Mouse (Mus musculus) spleen, adult 2 months (tissue): ENCODE measurements at regions not wholly inside any gene's neighbourhood (a gene's known extent, or its start where the extent isn't known, plus 50 kb on each side); places are given as distances from the start of the nearest gene placed in this dataset.

Experiments used
- CTCF ChIP-seq: fragments of 200-500 bp; IDR thresholded peaks from 2 replicates; pipeline ENCODE4 v1.5.1; 2011; ENCODE audit warnings: mild to moderate bottlenecking, inconsistent platforms; ENCODE audit not compliant: insufficient read depth, insufficient read length, insufficient replicate concordance; ENCODE audit errors: extremely low read depth
- POLR2A ChIP-seq: fragments of 200-500 bp; IDR thresholded peaks from 2 replicates; pipeline ENCODE4 v1.6.1; 2011; ENCODE audit warnings: low read depth, low read length, inconsistent platforms

DNA sequence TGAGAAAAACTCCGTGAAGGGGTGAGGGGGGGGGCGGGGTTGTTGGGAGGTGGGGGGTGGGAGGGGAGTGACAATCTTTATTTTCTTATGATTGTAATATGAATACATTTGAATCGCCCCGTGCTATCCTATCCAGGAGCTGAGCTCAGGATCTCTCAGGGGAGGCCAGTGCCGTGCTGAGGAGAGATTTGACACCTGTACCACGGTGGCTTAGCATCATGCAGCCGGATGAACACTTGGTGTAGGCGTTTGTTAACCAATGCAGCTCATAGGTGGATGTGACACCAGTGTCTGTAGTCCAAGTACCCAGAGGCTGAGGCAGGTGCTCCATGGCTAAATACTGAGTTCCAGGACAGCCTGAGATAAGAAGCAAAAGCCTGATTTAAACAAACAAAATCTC, 158.2 kb upstream of the Ttc29 start:
- TF ChIP-seq CTCF (no peak), POLR2A (no peak)
